Mouse (Mus musculus) v-Abl transformed pro-B cells (cell line): ENCODE measurements around the gene Hormad2.

Experiments
- in situ Hi-C, 2 experiments: fragments of 400-800 bp; cut with MboI; formaldehyde crosslinking; loops; one replicate each; pipeline ENCODE4 v1.15.1; 2025; ENCODE audit not compliant: unreplicated experiment in 2 of 2

Hormad2 gene

GRCm38 (mm10) chr11:4440978-4441377, at the start of gene Hormad2:
TSS of gene Hormad2 (minus strand) at chr11:4441105.
- in situ Hi-C loops: loop anchor here in 1 of 2 experiments (10.0 kb wide), 1 partner anchor 384 kb away; no protein-coding TSS in a partner anchor

DNA sequence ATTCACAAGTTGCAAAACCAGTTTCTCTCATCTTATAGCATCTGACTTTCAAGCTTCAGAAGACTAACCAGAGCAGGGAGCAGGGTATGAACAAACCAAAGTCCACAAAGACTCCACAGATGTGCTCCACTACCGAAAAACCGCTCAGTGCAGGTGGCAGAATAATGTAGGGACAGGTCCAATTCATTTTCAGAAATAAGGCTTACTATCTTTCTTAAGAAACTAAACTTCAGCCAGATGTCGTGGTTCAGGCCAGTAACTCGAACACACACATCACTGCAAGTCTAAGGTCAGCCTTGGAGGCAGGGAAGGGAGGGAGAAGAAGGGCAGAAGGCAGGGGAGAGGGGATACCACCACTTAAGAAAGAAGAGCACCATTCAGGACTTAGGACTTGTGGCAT, 48.3 kb upstream of the Hormad2 start:
- in situ Hi-C loops: no loop called here

- in situ Hi-C loops: no loop called here
These were observed 47.9 kb upstream of the Hormad2 start for GRCm38 (mm10) chr11:4488798-4489197.

DNA sequence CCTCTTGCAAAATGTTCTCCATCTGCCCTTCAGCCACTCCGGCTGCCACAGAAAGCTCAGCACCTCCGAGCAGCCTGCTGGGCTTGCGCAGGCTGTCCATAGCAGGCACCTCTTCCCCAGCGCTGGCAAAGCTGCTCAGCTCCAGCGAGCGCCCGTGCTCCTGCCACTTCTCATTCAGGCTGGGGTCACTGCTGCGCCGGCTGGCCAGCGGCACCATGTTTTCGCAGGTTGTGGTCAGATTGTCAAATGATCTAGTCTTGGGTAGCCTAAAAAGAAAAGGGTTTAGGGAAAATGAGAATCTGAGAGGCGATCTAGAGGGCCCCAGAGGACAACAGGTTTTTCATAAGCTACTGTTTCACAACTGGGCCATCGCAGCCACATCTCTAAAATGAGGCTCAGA, 47.5 kb upstream of the Hormad2 start:
- in situ Hi-C loops: no loop called here

GRCm38 (mm10) chr11:4487401-4487965, 46.6 kb upstream of the Hormad2 start:
- in situ Hi-C loops: no loop called here

GRCm38 (mm10) chr11:4484541-4484940, 43.6 kb upstream of the Hormad2 start:
- in situ Hi-C loops: no loop called here

DNA sequence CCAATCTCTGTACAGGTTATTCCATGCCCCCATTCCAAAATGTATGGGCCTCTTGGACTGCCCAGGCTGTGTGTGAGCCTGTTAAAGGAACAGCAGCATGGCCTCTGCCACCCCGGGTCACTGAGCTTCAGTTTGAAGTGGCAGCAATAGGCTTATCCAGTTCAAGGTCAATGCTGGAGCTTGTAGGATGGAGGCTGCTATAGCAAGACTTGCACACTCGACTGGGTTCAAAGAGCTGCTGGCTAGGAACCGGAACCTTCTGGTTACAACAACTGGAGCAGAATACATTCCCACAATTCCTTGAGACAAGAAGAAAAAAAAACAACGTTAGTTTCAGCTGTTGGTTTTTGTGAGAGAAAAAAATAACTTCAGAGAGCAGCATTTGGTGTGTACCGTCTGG, 41.7 kb upstream of the Hormad2 start:
- in situ Hi-C loops: no loop called here

DNA sequence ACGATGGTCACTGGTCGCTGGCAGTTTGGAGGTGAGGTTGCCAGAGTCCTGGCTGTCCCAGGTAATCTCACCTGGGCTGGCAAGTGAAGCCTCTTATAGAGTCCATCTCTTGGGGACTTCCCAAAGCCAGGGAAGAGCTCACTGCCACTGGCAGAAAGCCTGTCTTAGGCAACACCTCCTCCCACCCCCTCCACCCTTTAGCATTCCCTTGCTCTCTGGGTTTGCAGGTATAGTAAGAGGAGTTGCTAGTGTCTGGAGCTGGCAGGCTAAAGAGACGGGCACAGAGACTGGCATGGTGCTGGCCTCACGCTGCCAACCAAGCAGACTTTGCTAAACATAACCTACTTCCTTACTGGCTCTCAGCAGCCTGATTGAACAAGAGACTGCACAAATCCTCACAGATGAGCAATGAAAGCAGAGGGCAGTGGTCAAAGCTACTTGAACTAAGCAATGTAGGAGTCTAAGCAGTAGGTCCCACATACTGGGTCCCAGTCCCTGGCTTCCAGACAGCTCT, 35.3 kb upstream of the Hormad2 start:
- in situ Hi-C loops: no loop called here

DNA sequence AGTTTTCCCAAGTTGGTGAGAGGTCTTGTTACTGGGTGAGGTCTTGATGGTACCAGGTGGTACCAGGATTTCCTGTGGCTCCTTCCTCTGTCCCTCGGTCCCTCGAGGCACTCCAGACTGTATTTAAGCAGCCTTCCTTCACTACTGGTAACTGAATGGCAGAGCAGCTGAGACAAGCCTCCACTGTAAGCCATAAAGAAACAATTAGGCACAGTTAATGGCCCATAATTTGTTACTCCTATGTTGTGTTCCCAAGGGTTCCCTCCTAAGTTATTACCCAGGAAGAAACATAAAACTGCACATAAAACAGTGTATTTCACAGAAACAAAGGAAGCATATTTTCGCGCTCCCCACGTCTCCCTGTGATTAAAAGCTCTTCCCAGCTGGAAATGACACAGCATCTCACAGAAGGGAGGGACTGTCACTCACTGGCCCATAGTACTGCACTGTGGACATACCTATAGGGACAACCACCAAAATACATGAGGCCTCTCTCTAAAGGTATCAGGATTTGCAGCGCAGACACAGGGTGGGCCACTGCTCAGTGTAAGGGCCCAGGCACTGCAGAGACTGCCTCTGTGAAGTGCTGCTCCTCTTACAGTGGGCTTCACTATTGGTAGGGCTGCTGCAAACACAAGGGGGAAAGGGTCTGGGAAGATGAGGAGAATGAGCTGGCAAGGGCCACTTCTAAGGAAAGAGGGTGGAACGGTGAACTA, 31.7 kb upstream of the Hormad2 start:
- in situ Hi-C loops: loop anchor here in 1 of 2 experiments (5.0 kb wide), 1 partner anchor 1695 kb away; no protein-coding TSS in a partner anchor

- in situ Hi-C loops: loop anchor here in 1 of 2 experiments (5.0 kb wide), 1 partner anchor 1696 kb away; no protein-coding TSS in a partner anchor
These were observed 30.8 kb upstream of the Hormad2 start for GRCm38 (mm10) chr11:4471734-4472133.

- in situ Hi-C loops: loop anchor here in 1 of 2 experiments (5.0 kb wide), 1 partner anchor 1696 kb away; no protein-coding TSS in a partner anchor
These were observed 30.3 kb upstream of the Hormad2 start for GRCm38 (mm10) chr11:4471251-4471650.

GRCm38 (mm10) chr11:4469091-4469490, 28.2 kb upstream of the Hormad2 start:
- in situ Hi-C loops: no loop called here

DNA sequence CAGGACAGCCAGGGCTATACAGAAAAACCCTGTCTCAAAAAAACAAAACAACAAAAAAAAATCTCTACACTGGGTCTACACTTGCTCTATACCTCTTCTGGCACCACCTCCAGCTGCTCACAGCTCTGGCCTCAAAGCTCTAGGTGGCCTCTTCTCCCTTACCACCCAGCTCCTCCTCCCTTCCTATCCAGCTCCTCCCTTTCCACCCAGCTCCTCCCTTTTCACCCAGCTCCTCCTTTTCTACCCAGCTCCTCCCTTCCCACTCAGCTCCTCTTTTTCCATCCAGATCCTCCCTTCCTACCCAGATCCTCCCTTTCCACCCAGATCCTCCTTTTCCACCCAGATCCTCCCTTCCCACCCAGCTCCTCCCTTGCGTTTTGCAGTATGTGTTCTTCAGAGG, 26.5 kb upstream of the Hormad2 start:
- in situ Hi-C loops: no loop called here

GRCm38 (mm10) chr11:4466191-4466590, 25.3 kb upstream of the Hormad2 start:
- in situ Hi-C loops: no loop called here

GRCm38 (mm10) chr11:4464616-4465015, 23.7 kb upstream of the Hormad2 start:
- in situ Hi-C loops: no loop called here

DNA sequence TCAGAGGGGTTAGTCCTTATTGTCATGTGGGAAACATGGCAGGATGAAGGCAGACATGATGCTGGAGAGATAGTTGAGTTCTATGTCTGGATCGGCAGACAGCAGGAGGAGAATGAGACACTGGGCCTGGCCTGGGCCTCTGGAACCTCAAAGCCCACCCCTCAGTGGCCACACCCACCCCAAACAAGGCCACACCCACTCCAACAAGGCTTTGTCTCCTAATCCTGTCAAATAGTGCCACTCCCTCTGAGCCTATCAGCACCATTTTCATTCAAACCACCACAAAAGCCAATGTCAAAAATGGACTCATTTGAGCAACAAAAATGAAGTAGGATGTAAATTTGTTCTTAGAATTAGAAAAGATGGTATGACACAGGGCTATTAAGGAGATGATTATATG, 23.3 kb upstream of the Hormad2 start:
- in situ Hi-C loops: no loop called here

DNA sequence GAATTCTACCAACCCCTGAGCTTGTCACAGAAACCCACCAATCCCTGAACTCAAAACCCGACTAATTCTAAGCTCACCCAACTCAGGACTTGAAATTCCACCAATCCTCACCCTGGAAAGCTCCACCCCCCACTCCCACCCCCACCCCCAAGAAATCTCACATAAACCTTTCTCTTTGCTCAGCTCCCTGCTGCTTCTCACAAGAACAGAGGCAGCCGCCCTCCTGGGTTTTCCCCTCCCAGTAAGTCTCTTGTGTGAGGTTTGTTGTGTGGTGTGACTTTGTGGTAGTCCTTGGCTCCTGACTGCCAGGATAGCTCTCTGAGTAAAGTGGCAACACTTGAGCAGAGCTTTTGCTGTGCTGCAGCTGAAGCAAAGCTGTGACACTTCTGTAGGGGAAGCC, 22.0 kb upstream of the Hormad2 start:
- in situ Hi-C loops: no loop called here

GRCm38 (mm10) chr11:4461154-4461553, 20.2 kb upstream of the Hormad2 start:
- in situ Hi-C loops: no loop called here

DNA sequence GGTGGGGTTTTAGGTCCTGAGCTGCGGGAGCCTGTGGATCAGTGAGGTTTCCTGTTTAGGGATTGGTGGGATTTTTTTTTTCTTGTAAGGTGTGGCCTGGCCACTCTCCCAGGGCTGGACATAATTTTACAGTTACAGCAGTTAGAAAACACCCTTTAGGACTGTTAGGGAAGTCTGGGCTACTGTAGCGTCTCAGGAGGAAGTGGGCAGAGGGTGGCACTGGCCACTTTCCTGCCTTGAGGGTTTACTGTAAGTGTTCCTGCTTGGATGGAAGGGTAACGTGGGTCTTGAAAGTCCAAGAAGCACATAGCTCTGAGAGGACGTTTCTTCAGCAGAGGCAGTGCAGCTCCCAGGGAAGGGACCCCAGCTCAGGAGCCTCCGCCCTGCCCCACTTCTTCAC, 19.7 kb upstream of the Hormad2 start:
- in situ Hi-C loops: no loop called here

DNA sequence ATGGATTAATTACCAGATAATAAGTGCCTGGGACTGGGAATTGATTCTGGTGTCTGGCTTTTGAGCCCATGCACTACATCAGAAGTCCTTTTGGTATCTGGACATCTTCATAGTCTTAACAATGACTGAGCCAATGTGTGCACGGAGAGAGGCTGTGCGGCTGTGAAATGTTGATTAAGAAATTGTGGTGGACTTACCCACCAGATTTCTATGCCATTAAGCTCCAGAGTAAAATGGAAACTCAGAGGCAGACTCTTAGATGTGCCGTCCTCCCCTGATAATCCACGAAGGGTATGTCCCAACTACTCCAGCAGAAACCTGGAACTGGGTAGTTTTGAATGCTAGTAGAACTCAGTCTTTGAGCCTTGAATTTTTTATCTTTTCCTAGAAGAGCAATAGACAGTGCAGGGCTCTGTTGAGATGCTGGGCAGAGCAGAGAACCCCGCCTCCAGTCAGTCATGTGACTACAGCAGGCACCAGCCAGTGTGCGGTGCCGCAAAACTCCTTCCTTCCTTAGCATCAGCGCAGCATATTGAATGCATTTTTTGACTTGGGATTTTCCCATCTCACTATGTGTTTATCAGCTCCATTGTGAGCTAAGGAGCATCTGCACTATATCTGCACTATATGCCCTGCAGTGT, 14.1 kb upstream of the Hormad2 start:
- in situ Hi-C loops: loop anchor here (5.0 to 10.0 kb wide), 2 partner anchors 198 to 320 kb away; partner anchors contain the start of genes Lif (in 2 of the 2) and Rnf215 (in 1 of the 2)
